Mouse (Mus musculus): ENCODE results near the gene Socs3. TPM values are rescaled to one million over a fixed set of nuclear protein-coding genes. Genes with fewer than 3 reads are reported as not detected.

Socs3 gene
- total and polyA plus RNA-seq, 3 experiments: 0.96 to 1.9 TPM; not detected in 1

DNA sequence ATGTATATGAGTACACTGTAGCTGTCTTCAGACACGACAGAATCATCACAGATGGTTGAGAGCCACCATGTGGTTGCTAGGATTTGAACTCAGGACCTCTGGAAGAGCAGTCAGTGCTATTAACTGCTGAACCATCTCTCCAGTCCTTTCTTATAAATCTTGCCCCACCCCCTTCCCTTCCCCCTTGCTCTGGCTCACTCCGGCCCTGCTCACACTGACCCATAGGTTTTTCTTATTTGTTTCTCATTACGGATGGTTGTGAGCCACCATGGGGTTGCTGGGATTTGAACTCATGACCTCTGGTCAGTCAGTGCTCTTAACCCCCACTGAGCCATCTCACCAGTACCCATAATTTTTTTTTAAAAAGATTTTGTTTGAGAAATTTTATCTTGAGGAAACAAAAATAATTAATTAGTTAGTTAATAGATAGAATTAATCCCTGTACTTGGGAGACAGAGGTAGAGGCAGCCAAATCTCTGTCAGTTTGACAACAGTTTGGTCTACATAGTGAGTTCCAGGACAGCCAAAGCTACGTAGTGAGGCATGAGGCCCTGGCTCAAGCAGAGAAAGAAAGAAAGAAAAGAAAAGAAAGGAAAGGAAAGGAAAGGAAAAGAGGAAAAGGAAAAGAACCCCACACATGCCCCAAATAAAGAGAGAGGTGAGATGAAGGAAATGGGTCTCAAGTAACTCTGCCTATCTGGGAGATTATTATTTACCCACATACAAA, 30.7 kb downstream of the Socs3 start:
- no peaks in the 10 kb centered on the region for H3K36me3 ChIP-seq (ENCODE audit: control insufficient read depth in 1 of 2, insufficient read depth in 2 of 2, low read length in 2 of 2)
- no peaks in the 10 kb centered on the region for H3K4me1 ChIP-seq (ENCODE audit: control insufficient read depth in 1 of 2, insufficient read depth in 2 of 2, low read length in 2 of 2)
- no peaks in the 10 kb centered on the region for H3K79me2 ChIP-seq (ENCODE audit: control insufficient read depth, insufficient read depth, low read length, poor library complexity)
- H3K4me3 ChIP-seq (ENCODE audit: control insufficient read depth in 1 of 2, insufficient read depth in 1 of 2, low read depth in 2 of 2, low read length in 2 of 2): no peak overlapping the region
- DNase-seq (ENCODE audit: low read depth, low spot score): no peak
- H3K27me3 ChIP-seq (ENCODE audit: control insufficient read depth in 1 of 2, insufficient read depth in 2 of 2, low read length in 2 of 2): peaks cover 0 to 18% of the 10 kb centered on the region in 2 experiments; a peak in 3 of 4 replicates
- H3K9me3 ChIP-seq (replicated peaks; ENCODE audit: insufficient read depth, low read length): no peaks in the 10 kb centered on the region
- no peak overlapping the region for H3K27ac ChIP-seq (ENCODE audit: control insufficient read depth, low read depth, low read length)
- no peak for TF ChIP-seq ZMIZ1 (IDR thresholded peaks at IDR 0.05; ENCODE audit: low read depth, low read length)
- TF ChIP-seq CHD2 (IDR thresholded peaks at IDR 0.05; ENCODE audit: low read length): no peak
- no peak for TF ChIP-seq MAFK (IDR thresholded peaks at IDR 0.05; ENCODE audit: borderline replicate concordance, low read depth, low read length)
- no peak for TF ChIP-seq RAD21 (IDR thresholded peaks at IDR 0.05; ENCODE audit: low read depth, low read length)
- no peak for TF ChIP-seq BHLHE40 (IDR thresholded peaks at IDR 0.05; ENCODE audit: borderline replicate concordance, low read depth, low read length)
- no peak for TF ChIP-seq POLR2AphosphoS5 (IDR thresholded peaks at IDR 0.05; ENCODE audit: borderline replicate concordance, low read depth, low read length)
- no peak for TF ChIP-seq HCFC1 (IDR thresholded peaks at IDR 0.05; ENCODE audit: low read depth, low read length)
- TF ChIP-seq JUND (IDR thresholded peaks at IDR 0.05; ENCODE audit: low read depth, low read length): no peak
- no peak for TF ChIP-seq MXI1 (IDR thresholded peaks at IDR 0.05; ENCODE audit: low read depth, low read length)
- no peak for TF ChIP-seq ELF1 (IDR thresholded peaks at IDR 0.05; ENCODE audit: low read depth, low read length)
- no peak for TF ChIP-seq SIN3A (IDR thresholded peaks at IDR 0.05; ENCODE audit: low read length)
- no peak for TF ChIP-seq USF1 (IDR thresholded peaks at IDR 0.05; ENCODE audit: low read depth, low read length)
- H3K9ac ChIP-seq (ENCODE audit: control insufficient read depth, low read depth, low read length, poor library complexity, severe bottlenecking): no peak overlapping the region

DNA sequence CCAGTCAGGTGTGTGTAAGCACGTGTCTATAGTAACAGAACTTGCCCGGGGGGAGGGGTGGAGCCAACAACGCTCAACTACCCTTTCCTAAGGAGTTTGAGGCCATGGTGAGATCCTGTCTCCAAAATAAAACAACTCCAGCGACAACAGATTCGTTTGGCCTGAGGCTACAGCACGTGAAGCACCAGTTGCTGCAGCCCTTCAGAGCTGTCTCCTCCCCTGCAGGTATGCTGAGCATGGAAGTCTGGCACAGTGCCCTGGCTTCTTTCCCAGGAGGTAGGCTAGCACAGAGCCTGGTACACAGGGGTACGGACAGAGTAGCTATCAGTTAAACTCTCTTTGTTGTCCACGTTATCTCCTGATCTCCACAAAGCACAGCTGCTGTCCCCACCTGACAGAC, 33.6 kb downstream of the Socs3 start:
- Histone ChIP-seq H3K4me1 (ENCODE audit: control insufficient read depth in 1 of 2, insufficient read depth in 2 of 2, low read length in 2 of 2) (no peaks in the 10 kb centered on the region), H3K36me3 (ENCODE audit: control insufficient read depth in 1 of 2, insufficient read depth in 2 of 2, low read length in 2 of 2) (no peaks in the 10 kb centered on the region), H3K9ac (ENCODE audit: control insufficient read depth, low read depth, low read length, poor library complexity, severe bottlenecking) (no peak overlapping the region), H3K4me3 (ENCODE audit: control insufficient read depth in 1 of 2, insufficient read depth in 1 of 2, low read depth in 2 of 2, low read length in 2 of 2) (no peak overlapping the region), H3K27me3 (ENCODE audit: control insufficient read depth in 1 of 2, insufficient read depth in 2 of 2, low read length in 2 of 2) (peaks cover 0 to 15% of the 10 kb centered on the region in 2 experiments; a peak in 3 of 4 replicates), H3K27ac (ENCODE audit: control insufficient read depth, low read depth, low read length) (no peak overlapping the region), H3K79me2 (ENCODE audit: control insufficient read depth, insufficient read depth, low read length, poor library complexity) (no peaks in the 10 kb centered on the region), H3K9me3 (replicated peaks; ENCODE audit: insufficient read depth, low read length) (no peaks in the 10 kb centered on the region)
- no peak for DNase-seq (ENCODE audit: low read depth, low spot score)
- 0 out of 2 replicates have a peak, but pooled peaks have one; percentile 46 for TF ChIP-seq MAX (IDR thresholded peaks at IDR 0.05; ENCODE audit: low read length)
- TF ChIP-seq SIN3A (IDR thresholded peaks at IDR 0.05; ENCODE audit: low read length): no peak

GRCm38 (mm10) chr11:117935616-117936015, 34.2 kb downstream of the Socs3 start:
- no peak overlapping the region for H3K27ac ChIP-seq (ENCODE audit: control insufficient read depth, low read depth, low read length)
- no peaks in the 10 kb centered on the region for H3K9me3 ChIP-seq (replicated peaks; ENCODE audit: insufficient read depth, low read length)
- no peak for TF ChIP-seq ELF1 (IDR thresholded peaks at IDR 0.05; ENCODE audit: low read depth, low read length)
- no peak for TF ChIP-seq NELFE (IDR thresholded peaks at IDR 0.05; ENCODE audit: low read depth, low read length)
- TF ChIP-seq USF2 (IDR thresholded peaks at IDR 0.05; ENCODE audit: borderline replicate concordance in 1 of 2, insufficient read depth in 1 of 2, low read depth in 1 of 2, low read length in 2 of 2): no peak
- TF ChIP-seq MAZ (IDR thresholded peaks at IDR 0.05; ENCODE audit: low read depth, low read length): no peak
- TF ChIP-seq MYC (IDR thresholded peaks at IDR 0.05; ENCODE audit: low read depth, low read length): no peak
- TF ChIP-seq GABPA (IDR thresholded peaks at IDR 0.05; ENCODE audit: low read depth, low read length): no peak
- no peak for DNase-seq (ENCODE audit: low read depth, low spot score)
- no peaks in the 10 kb centered on the region for H3K36me3 ChIP-seq (ENCODE audit: control insufficient read depth in 1 of 2, insufficient read depth in 2 of 2, low read length in 2 of 2)
- no peak overlapping the region for H3K4me3 ChIP-seq (ENCODE audit: control insufficient read depth in 1 of 2, insufficient read depth in 1 of 2, low read depth in 2 of 2, low read length in 2 of 2)
- no peaks in the 10 kb centered on the region for H3K79me2 ChIP-seq (ENCODE audit: control insufficient read depth, insufficient read depth, low read length, poor library complexity)
- peaks cover 0 to 15% of the 10 kb centered on the region in 2 experiments; a peak in 3 of 4 replicates for H3K27me3 ChIP-seq (ENCODE audit: control insufficient read depth in 1 of 2, insufficient read depth in 2 of 2, low read length in 2 of 2)
- no peak overlapping the region for H3K9ac ChIP-seq (ENCODE audit: control insufficient read depth, low read depth, low read length, poor library complexity, severe bottlenecking)
- H3K4me1 ChIP-seq (ENCODE audit: control insufficient read depth in 1 of 2, insufficient read depth in 2 of 2, low read length in 2 of 2): no peaks in the 10 kb centered on the region
